Mouse (Mus musculus) left cerebral cortex, adult 18-20 months (tissue): ENCODE measurements around the gene Fam83b. TPM values are rescaled to one million over a fixed set of nuclear protein-coding genes. Genes with fewer than 3 reads are reported as not detected.

Source experiments
- DNase-seq, 2 experiments: peaks; one replicate each; pipeline ENCODE4 v3.0.0; 2021 to 2022; ENCODE audit warnings: low spot score in 2 of 2, mixed read lengths in 1 of 2
- long read RNA-seq, 2 experiments: library from polyadenylated mRNA; stranded (forward); transcript quantifications; one replicate each; pipeline ENCODE4 v2.0.0; 2021
- total RNA-seq, 2 experiments: library from RNA; stranded (reverse); gene quantifications; 2 replicates each; pipeline ENCODE4 v1.2.3; 2021

Gene Fam83b
- under 1 TPM; 0.14 to 0.30 TPM for total RNA-seq
- long read RNA-seq, experiment 1: 0 reads
- long read RNA-seq, experiment 2: 0 reads

- peak; percentile 3 to 7 for DNase-seq
Observed at GRCm38 (mm10) chr9:76566515-76567280, at the start of gene Fam83b. Gene Fam83b, minus strand, starts transcription at chr9:76567116.

GRCm38 (mm10) chr9:76614165-76614564 lies 47.2 kb upstream of the Fam83b start:
- no peak for DNase-seq

GRCm38 (mm10) chr9:76603744-76604143 lies 36.8 kb upstream of the Fam83b start:
- no peak for DNase-seq

- no peak for DNase-seq
Observed at GRCm38 (mm10) chr9:76602874-76603273, 36.0 kb upstream of the Fam83b start.

DNA sequence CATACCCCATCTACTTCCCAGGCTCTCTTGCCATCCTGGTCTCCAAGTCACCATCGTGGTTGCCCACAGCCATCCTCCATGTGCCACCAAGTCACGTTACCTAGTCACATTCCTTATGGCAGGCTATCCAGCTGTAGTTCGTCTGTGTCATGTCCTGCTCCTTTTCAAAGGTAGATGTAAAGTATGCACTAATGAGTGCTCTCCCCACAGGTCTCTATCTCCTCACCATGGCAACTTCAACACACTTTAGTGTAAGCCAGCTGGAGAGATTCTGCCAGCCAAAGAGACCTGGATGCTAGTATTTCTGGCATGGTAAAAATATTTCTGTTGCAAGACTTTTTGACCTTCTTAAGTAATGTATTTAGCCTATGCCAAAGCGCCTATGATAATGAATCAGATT lies 30.5 kb upstream of the Fam83b start:
- DNase-seq: no peak

- DNase-seq: no peak
Observed at GRCm38 (mm10) chr9:76593841-76594240, 26.9 kb upstream of the Fam83b start.

- DNase-seq: no peak
Observed at GRCm38 (mm10) chr9:76583943-76584342, 17.0 kb upstream of the Fam83b start.

GRCm38 (mm10) chr9:76581966-76582365 lies 15.1 kb upstream of the Fam83b start:
- DNase-seq: no peak

DNA sequence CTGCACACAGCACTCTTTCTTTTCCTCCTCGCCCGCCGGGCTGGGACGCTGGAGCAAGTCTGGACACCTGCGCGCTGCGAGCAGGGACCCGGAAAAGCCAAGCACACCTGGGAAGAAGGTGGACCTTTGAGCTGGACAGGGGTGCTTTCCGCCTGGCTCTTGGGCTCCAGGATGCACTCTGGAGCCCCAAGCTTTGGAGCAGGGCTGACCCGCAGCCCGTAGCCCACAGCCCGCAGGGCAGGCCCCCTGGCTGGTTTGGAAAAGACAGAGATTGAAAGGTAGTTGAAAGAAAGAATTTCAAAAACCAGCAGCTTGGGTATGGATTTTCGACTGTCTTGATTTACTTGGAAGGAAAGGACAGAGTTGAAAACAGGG lies 352 bp upstream of the Fam83b start:
- DNase-seq: no peak

DNA sequence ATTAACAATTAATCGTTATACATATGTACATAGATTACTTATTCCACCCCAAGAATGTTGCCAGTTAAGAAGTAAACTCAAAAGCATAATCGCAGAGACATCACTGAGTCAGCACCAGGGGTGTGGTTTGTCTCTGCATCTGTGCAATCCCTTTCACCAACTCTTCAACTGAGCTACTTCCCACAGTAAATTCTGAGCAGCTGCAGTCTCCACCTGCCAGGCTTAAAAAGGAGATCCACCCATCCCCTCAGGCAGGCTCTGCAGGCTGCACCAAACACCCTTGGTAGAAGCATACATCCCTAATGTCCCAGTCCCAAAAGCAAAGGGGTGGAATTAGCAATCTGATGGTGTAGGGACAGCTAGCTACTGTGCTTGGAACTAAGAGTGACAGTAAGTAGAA lies 1.3 kb downstream of the Fam83b start:
- no peak for DNase-seq

DNA sequence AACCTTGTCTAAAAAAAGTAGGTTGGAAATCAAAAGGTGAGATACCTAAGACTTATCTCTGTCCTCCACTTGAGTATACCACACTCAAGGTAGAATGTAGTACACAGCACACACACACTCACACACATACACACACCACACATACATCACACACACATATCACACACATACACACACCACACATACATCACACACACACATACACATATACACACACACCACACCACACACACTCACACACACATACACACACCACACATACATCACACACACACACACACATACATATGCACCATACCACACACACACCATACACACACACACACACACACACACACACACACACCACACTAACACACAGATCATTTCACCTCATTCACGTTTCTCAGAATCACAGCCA lies 2.8 kb downstream of the Fam83b start:
- DNase-seq: no peak

GRCm38 (mm10) chr9:76562794-76563193 lies 4.1 kb downstream of the Fam83b start:
- no peak for DNase-seq

- DNase-seq: no peak
Observed at GRCm38 (mm10) chr9:76559240-76559639, 7.7 kb downstream of the Fam83b start.

DNA sequence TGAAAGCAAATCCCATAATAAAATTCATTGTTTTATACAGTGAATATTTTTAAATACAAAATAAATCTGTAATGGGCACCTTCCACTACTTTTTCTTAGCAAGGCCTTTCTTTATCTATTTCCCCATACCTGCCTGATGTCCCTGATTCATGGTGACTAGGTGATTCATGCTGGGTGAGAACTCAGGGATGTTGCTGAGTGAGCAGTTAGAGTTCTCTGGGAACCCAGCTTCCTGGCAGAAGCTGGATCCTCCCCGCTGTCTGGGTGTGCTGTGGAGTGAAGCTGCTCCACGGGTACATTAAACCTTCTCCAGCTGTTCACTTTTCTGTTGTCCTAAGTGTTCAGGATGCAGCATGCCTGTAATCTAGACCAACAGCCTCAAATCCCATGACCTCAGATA lies 13.2 kb downstream of the Fam83b start:
- DNase-seq: no peak

GRCm38 (mm10) chr9:76553115-76553514 lies 13.8 kb downstream of the Fam83b start:
- no peak for DNase-seq

DNA sequence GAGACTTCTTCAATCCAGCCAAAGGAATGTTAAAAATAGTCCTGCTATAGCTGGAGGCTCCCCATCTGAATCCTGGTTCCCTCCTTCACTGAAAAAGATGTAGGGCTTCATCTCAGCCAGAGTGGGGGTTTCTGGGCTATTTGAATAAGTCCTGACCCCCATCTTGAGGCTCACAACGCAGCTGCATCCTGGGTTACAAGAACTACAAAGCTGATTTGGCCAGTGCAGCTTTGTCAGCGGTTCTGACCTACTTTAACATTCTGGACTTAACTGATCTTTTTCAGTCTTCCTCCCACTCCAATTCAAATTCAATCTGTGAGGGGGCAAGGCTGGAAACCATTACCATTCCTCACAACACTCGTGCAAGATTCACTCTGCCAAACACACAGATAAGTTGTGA lies 20.2 kb downstream of the Fam83b start:
- DNase-seq: peak in 1 of 2 experiments; percentile 19

GRCm38 (mm10) chr9:76540684-76541083 lies 26.2 kb downstream of the Fam83b start:
- no peak for DNase-seq

DNA sequence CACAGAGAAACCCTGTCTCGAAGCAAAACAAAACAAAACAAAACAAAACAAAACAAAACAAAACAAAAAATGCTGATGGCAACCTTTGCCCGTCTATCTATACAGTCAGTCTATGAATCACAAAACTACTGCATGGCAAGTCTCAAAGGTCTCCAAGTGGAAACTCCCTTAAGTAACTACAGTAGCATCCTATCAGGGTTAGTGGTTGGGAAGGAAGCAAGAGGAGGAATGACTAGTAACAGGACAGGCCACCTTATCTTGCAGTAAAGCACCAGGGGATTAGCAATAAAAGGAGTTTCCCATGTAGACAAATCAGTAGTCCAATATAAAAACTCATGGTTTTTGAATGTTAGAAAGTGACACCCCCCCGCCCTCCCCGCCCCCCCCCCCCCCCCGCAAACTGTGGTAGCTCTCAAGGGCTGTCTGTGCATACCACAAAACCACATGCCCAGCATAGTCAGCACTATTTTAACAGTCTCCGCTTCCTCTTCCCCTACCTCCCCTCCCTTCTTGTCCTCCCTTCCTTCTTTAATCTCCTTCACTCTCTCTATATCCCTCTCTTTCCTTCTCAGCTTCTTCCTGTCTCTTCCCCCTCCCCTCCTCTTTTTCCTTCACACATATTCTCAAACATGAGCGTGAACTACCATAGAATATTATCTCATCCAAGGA lies 26.8 kb downstream of the Fam83b start:
- no peak for DNase-seq

GRCm38 (mm10) chr9:76539271-76539670 lies 27.6 kb downstream of the Fam83b start:
- DNase-seq: no peak

DNA sequence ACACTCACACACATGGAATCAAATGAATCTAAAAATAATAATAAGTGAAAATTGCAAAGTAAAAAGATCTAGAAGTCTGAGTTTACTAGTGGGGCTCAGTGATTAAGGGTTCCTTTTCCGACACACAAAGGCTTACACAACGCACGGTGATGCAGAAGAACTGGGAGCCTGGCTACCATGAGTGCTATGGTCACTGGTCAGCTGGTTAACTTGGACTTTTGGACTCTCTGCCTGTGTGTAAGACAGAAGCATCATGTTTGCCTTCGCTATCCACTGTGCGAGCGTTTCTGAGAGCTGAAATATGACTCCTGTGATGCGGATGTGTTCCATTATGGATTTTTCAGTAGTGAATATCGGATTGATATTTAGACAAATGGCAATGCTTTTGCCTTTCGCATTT lies 30.9 kb downstream of the Fam83b start:
- DNase-seq: no peak

GRCm38 (mm10) chr9:76532403-76532802 lies 34.5 kb downstream of the Fam83b start:
- no peak for DNase-seq

GRCm38 (mm10) chr9:76531368-76531767 lies 35.5 kb downstream of the Fam83b start:
- no peak for DNase-seq

- DNase-seq: no peak
Observed at GRCm38 (mm10) chr9:76525592-76525991, 41.3 kb downstream of the Fam83b start.
